Mouse (Mus musculus) common myeloid progenitor, adult 5-6 weeks (primary cell): ENCODE results near the gene Fam3c. TPM values are rescaled to one million over a fixed set of nuclear protein-coding genes. Genes with fewer than 3 reads are reported as not detected.
A peak's percentile ranks its signal among the peaks of the same experiment; 100 is the strongest.

ENCODE experiments used
- ATAC-seq: replicated peaks from 2 replicates; pipeline ENCODE4 v1.8.0; 2016; ENCODE audit warnings: low read depth, mild to moderate bottlenecking, moderate TSS enrichment, inconsistent platforms; ENCODE audit not compliant: poor library complexity, severe bottlenecking
- total RNA-seq: library from RNA; stranded (forward); fragments of 200-1000, 187-1606 nt; gene quantifications from 2 replicates; pipeline ENCODE4 v1.2.3, GENCODE M21; 2017

The Fam3c gene
- 56.1 and 60.3 TPM in 2 replicates for total RNA-seq

GRCm38 (mm10) chr6:22356086-22356507 is at the start of gene Fam3c:
Gene Fam3c, minus strand, starts transcription at chr6:22356243.
- ATAC-seq, result peak; percentile 93

GRCm38 (mm10) chr6:22405021-22405420 is 49.0 kb upstream of the Fam3c start:
- no peak for ATAC-seq

- no peak for ATAC-seq
Measured at GRCm38 (mm10) chr6:22403736-22404135, 47.7 kb upstream of the Fam3c start.

- no peak for ATAC-seq
Measured at GRCm38 (mm10) chr6:22403317-22403716, 47.3 kb upstream of the Fam3c start.

GRCm38 (mm10) chr6:22402548-22403164 is 46.6 kb upstream of the Fam3c start:
- peak; percentile 29; the same call in 1 of the 2 replicates for ATAC-seq

GRCm38 (mm10) chr6:22402037-22402436 is 46.0 kb upstream of the Fam3c start:
- ATAC-seq, result peak; percentile 93

- peak; percentile 62 for ATAC-seq
Measured at GRCm38 (mm10) chr6:22398079-22398774, 42.2 kb upstream of the Fam3c start.

GRCm38 (mm10) chr6:22395207-22395606 is 39.2 kb upstream of the Fam3c start:
- ATAC-seq, result no peak

- peak; percentile 78 for ATAC-seq
Measured at GRCm38 (mm10) chr6:22390654-22391365, 34.8 kb upstream of the Fam3c start.

- ATAC-seq, result no peak
Measured at GRCm38 (mm10) chr6:22385254-22385870, 29.3 kb upstream of the Fam3c start.

GRCm38 (mm10) chr6:22380269-22380668 is 24.2 kb upstream of the Fam3c start:
- no peak for ATAC-seq

- no peak for ATAC-seq
Measured at GRCm38 (mm10) chr6:22379831-22380230, 23.8 kb upstream of the Fam3c start.

- no peak for ATAC-seq
Measured at GRCm38 (mm10) chr6:22378462-22378861, 22.4 kb upstream of the Fam3c start.

GRCm38 (mm10) chr6:22374791-22375190 is 18.7 kb upstream of the Fam3c start:
- no peak for ATAC-seq

- no peak for ATAC-seq
Measured at GRCm38 (mm10) chr6:22373476-22373875, 17.4 kb upstream of the Fam3c start.

GRCm38 (mm10) chr6:22366977-22367376 is 10.9 kb upstream of the Fam3c start:
- no peak for ATAC-seq

GRCm38 (mm10) chr6:22363590-22363989 is 7.5 kb upstream of the Fam3c start:
- peak; percentile 81 for ATAC-seq

GRCm38 (mm10) chr6:22361941-22362340 is 5.9 kb upstream of the Fam3c start:
- ATAC-seq, result no peak

- ATAC-seq, result peak; percentile 55
Measured at GRCm38 (mm10) chr6:22359019-22359418, 3.0 kb upstream of the Fam3c start.

- no peak for ATAC-seq
Measured at GRCm38 (mm10) chr6:22357351-22357750, 1.3 kb upstream of the Fam3c start.
